Mouse (Mus musculus): Measurements from ENCODE around the gene Rprd2. TPM values are rescaled to one million over a fixed set of nuclear protein-coding genes. Genes with fewer than 3 reads are reported as not detected.
A peak's percentile ranks its signal among the peaks of the same experiment; 100 is the strongest.

The Rprd2 gene
- polyA plus RNA-seq, 1 experiment from 2014 or later: 20.5 TPM

DNA sequence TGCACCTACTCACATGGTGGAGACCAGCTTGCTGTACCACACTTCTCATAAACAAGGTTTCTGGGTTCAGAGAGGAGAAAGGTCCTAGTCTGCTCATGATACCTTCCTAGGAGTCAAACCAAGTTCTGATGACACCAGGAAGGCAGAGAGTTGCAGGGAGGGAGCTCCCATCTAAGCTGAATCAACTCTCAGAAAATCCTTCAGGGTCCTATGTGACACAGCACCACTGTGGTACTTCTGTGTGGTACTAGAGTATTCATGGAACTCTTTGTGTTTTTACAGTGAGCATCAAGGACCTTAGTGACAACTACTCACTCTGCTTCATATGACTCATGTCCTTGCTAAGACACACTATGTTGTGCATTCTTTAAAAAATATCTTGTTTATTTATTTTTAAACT lies 58.0 kb downstream of the Rprd2 start:
- Histone ChIP-seq H3K27me3 (replicated peaks) (no peaks in the 10 kb centered on the region), H3K27ac (no peak overlapping the region), H3K36me3 (peaks cover 15% of the 10 kb centered on the region), H3K9me3 (no peaks in the 10 kb centered on the region), H3K9ac (no peak overlapping the region), H3K4me1 (no peaks in the 10 kb centered on the region), H3K4me2 (no peak overlapping the region), H3K4me3 (replicated peaks) (no peak overlapping the region)
- ATAC-seq (ENCODE audit: insufficient read depth, low FRiP score, low read depth): no peak

GRCm38 (mm10) chr3:95760106-95760505 lies 58.6 kb downstream of the Rprd2 start, which contains the start of gene Tars2:
Tars2 (minus strand) TSS chr3:95760206.
- 80% methylated on average over 6 of the region's 6 CpGs for WGBS

GRCm38 (mm10) chr3:95758467-95759218 lies 60.0 kb downstream of the Rprd2 start:
- 39% methylated on average over 9 of the region's 9 CpGs for WGBS

More at GRCm38 (mm10) chr3:95760106-95760505, 58.6 kb downstream of the Rprd2 start, which contains the start of gene Tars2:
- Histone ChIP-seq H3K4me1 (no peaks in the 10 kb centered on the region), H3K4me3 (replicated peaks) (no peak within 1 kb of the TSS), H3K4me2 (no peak within 1 kb of the TSS), H3K9me3 (no peaks in the 10 kb centered on the region), H3K27me3 (replicated peaks) (no peaks in the 10 kb centered on the region), H3K27ac (no peak within 1 kb of the TSS), H3K36me3 (peaks cover 9% of the 10 kb centered on the region), H3K9ac (no peak within 1 kb of the TSS)
- ATAC-seq (ENCODE audit: insufficient read depth, low FRiP score, low read depth): no peak

DNA sequence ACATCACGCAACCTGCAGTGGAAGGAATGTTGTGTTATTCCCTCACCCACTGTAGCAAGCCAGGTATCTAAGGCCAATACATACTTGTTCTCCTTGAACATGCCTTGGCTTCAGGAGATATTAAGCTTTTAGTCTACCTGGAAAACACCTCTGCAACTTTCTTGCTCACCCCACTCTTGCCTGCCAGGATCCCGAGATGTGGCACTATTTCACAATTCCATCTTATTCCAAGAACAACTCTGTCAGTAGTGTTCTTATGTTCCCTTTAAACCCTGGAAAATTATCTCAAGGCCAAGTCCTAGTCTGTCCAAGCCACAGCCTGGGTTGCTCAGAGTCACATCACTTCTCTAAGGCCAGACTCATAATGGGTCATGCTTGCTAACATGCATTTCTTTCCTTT lies 61.9 kb downstream of the Rprd2 start:
- 87% methylated on average over 2 of the region's 2 CpGs for WGBS
- H3K4me2 ChIP-seq: no peak overlapping the region
- H3K27ac ChIP-seq: no peak overlapping the region
- no peaks in the 10 kb centered on the region for H3K27me3 ChIP-seq (replicated peaks)
- no peak overlapping the region for H3K9ac ChIP-seq
- H3K36me3 ChIP-seq: peaks cover 4% of the 10 kb centered on the region; the same call in 1 of the 2 replicates
- H3K4me3 ChIP-seq (replicated peaks): no peak overlapping the region
- no peaks in the 10 kb centered on the region for H3K9me3 ChIP-seq
- ATAC-seq (ENCODE audit: insufficient read depth, low FRiP score, low read depth): no peak
- no peaks in the 10 kb centered on the region for H3K4me1 ChIP-seq

More at GRCm38 (mm10) chr3:95758467-95759218, 60.0 kb downstream of the Rprd2 start:
- no peaks in the 10 kb centered on the region for H3K36me3 ChIP-seq
- no peak for ATAC-seq (ENCODE audit: insufficient read depth, low FRiP score, low read depth)
- H3K4me3 ChIP-seq (replicated peaks): no peak overlapping the region
- H3K4me1 ChIP-seq: no peaks in the 10 kb centered on the region
- H3K27ac ChIP-seq: no peak overlapping the region; the same call in 1 of the 2 replicates
- H3K9ac ChIP-seq: no peak overlapping the region
- no peaks in the 10 kb centered on the region for H3K9me3 ChIP-seq
- no peaks in the 10 kb centered on the region for H3K27me3 ChIP-seq (replicated peaks)
- no peak overlapping the region for H3K4me2 ChIP-seq

DNA sequence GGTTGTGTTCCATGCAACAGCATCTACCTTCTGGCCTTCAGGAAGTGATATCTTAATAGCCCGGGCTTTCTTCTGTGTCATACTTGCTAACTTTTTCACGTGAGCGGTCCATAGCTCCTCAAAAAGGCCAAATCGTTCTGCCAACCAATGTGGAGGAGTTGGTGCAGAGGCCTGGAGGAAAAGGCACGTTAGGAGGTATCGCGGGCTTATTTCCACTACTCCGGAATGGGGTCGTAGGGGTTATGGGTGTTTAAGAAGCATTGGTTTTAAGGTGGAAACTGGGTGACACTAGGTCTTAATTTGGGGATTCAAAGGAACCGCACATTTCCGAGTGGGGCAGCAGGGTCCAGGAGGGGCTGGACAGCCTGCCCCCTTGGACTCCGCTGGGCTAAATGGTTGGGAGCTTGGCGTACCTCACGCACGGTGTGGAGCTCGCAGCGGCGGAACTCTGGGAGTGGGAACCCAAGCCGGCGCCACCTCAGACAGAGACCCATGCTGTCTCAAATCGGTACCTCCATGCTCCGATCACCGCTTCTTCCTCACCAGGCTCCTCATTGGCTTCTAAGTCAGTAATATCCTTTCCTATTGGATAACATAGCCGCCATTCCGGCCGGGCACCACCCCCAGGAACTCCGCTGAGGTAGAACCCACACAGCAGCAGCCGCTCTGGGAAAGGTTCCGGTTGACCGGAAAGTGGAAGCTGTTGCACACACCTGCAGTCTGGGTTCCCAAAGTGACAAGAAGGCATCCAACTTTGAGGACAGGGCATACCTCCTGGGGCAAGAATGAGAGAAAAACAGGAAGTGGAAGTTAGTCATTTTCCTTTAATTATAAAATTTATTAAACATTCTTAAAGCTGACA lies 64.1 kb downstream of the Rprd2 start:
- H3K9ac ChIP-seq: peak overlapping the region; percentile 65
- H3K4me3 ChIP-seq (replicated peaks): peak overlapping the region; percentile 91
- peak overlapping the region; percentile 72 for H3K4me2 ChIP-seq
- H3K27ac ChIP-seq: peak overlapping the region; percentile 74
- no peaks in the 10 kb centered on the region for H3K27me3 ChIP-seq (replicated peaks)
- peak; percentile 99 for ATAC-seq (ENCODE audit: insufficient read depth, low FRiP score, low read depth)
- under 1% methylated on average over 28 of the region's 30 CpGs for WGBS
- no peaks in the 10 kb centered on the region for H3K4me1 ChIP-seq
- peaks cover 25% of the 10 kb centered on the region for H3K36me3 ChIP-seq
- no peaks in the 10 kb centered on the region for H3K9me3 ChIP-seq

DNA sequence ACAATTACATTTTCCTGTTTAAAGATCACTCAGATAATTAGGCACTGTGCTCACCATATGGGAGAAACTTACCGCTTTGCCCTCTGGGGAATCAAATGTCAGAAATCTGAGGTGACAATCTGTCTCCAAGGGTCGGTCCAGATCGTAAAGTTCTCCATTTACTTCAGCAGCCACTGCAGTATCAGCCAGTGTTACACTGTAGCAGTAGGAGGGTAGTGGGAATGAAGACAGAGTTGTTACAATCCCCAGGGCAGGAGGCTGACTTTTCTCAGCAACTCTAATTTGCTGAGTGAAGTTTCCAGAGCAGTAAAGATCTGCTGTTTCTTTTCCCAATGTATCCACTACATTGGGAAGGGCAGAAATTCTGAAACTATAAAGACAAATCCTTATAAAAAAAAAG lies 65.7 kb downstream of the Rprd2 start:
- H3K4me1 ChIP-seq: no peaks in the 10 kb centered on the region
- no peak overlapping the region for H3K27ac ChIP-seq
- 86% methylated on average over 3 of the region's 3 CpGs for WGBS
- no peak overlapping the region for H3K4me3 ChIP-seq (replicated peaks)
- no peak overlapping the region for H3K4me2 ChIP-seq
- no peaks in the 10 kb centered on the region for H3K27me3 ChIP-seq (replicated peaks)
- peaks cover 37% of the 10 kb centered on the region for H3K36me3 ChIP-seq
- no peaks in the 10 kb centered on the region for H3K9me3 ChIP-seq
- ATAC-seq (ENCODE audit: insufficient read depth, low FRiP score, low read depth): no peak
- no peak overlapping the region for H3K9ac ChIP-seq

GRCm38 (mm10) chr3:95740406-95740805 lies 78.3 kb downstream of the Rprd2 start:
- no peak overlapping the region for H3K9ac ChIP-seq
- H3K36me3 ChIP-seq: peaks cover 35% of the 10 kb centered on the region
- H3K9me3 ChIP-seq: no peaks in the 10 kb centered on the region

GRCm38 (mm10) chr3:95739353-95740104 lies 79.1 kb downstream of the Rprd2 start, which contains the start of gene Ecm1:
Ecm1 (minus strand) TSS chr3:95739569.
- Histone ChIP-seq H3K4me2 (no peak within 1 kb of the TSS), H3K27me3 (replicated peaks) (no peaks in the 10 kb centered on the region), H3K9ac (no peak within 1 kb of the TSS), H3K4me1 (peaks cover 12% of the 10 kb centered on the region; the same call in 1 of the 2 replicates), H3K36me3 (peaks cover 26% of the 10 kb centered on the region), H3K4me3 (replicated peaks) (no peak within 1 kb of the TSS), H3K27ac (peak within 1 kb of the TSS; percentile 41; the same call in 1 of the 2 replicates), H3K9me3 (no peaks in the 10 kb centered on the region)
- ATAC-seq (ENCODE audit: insufficient read depth, low FRiP score, low read depth): peak; percentile 41; the same call in 1 of the 2 replicates
- 63% methylated on average over 7 of the region's 7 CpGs for WGBS

More at GRCm38 (mm10) chr3:95740406-95740805, 78.3 kb downstream of the Rprd2 start:
- WGBS: 37% methylated on average over 8 of the region's 8 CpGs
- ATAC-seq (ENCODE audit: insufficient read depth, low FRiP score, low read depth): 0 out of 2 replicates have a peak, but pooled peaks have one; percentile 25
- H3K4me1 ChIP-seq: peaks cover 9% of the 10 kb centered on the region; the same call in 1 of the 2 replicates
- H3K27me3 ChIP-seq (replicated peaks): no peaks in the 10 kb centered on the region
- H3K4me2 ChIP-seq: no peak overlapping the region
- no peak overlapping the region for H3K4me3 ChIP-seq (replicated peaks)
- 0 out of 2 replicates have a peak overlapping the region, but pooled peaks have one; percentile 7 for H3K27ac ChIP-seq

- 82% methylated on average over 12 of the region's 12 CpGs for WGBS
- Histone ChIP-seq H3K27ac (no peak overlapping the region), H3K4me1 (peaks cover 14% of the 10 kb centered on the region; the same call in 1 of the 2 replicates)
Observed at GRCm38 (mm10) chr3:95735071-95735670, 83.5 kb downstream of the Rprd2 start.

DNA sequence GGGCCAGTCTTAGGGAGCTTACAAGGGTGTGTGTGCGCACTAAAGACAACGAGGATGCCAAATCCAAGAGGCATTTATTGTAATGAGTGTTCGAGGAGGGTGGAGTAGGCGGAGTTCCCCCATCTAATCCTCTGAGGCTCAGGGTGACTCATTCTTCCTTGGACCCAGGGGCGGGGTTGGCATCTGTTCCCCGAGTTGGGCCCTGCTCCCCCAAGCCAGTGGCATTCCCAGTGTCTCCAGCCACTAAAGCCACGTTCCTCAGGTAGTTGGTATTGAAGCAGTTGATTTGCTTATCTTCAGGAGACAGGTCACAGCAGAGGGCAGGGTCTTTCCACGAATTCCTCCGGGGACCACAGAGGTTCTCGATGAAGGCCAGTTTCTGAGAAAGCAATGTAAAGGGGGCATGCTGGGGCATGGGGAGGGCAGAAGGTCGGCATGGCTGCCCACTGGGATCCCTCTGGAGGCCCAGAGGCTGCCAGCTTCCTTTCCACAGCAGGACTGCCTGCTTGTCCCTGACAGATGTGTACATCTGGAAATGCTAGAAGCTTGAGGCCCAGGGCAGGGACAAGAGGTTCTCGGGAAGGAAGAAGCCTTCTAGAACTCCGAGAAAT lies 84.5 kb downstream of the Rprd2 start:
- Histone ChIP-seq H3K36me3 (no peaks in the 10 kb centered on the region; the same call in 1 of the 2 replicates), H3K4me2 (no peak overlapping the region), H3K27me3 (replicated peaks) (no peaks in the 10 kb centered on the region), H3K9me3 (no peaks in the 10 kb centered on the region), H3K27ac (peak overlapping the region; percentile 27; the same call in 1 of the 2 replicates), H3K4me1 (peaks cover 12% of the 10 kb centered on the region; the same call in 1 of the 2 replicates), H3K9ac (no peak overlapping the region), H3K4me3 (replicated peaks) (no peak overlapping the region)
- ATAC-seq (ENCODE audit: insufficient read depth, low FRiP score, low read depth): no peak
- WGBS: 65% methylated on average over 13 of the region's 13 CpGs

More at GRCm38 (mm10) chr3:95735071-95735670, 83.5 kb downstream of the Rprd2 start:
- no peaks in the 10 kb centered on the region; the same call in 1 of the 2 replicates for H3K36me3 ChIP-seq
- H3K4me3 ChIP-seq (replicated peaks): no peak overlapping the region
- no peaks in the 10 kb centered on the region for H3K27me3 ChIP-seq (replicated peaks)
- no peak for ATAC-seq (ENCODE audit: insufficient read depth, low FRiP score, low read depth)
- H3K9me3 ChIP-seq: no peaks in the 10 kb centered on the region
- H3K4me2 ChIP-seq: no peak overlapping the region
- H3K9ac ChIP-seq: no peak overlapping the region

Measured in stomach, embryonic 15.5 days (tissue).